Mouse (Mus musculus) lung, postnatal 0 days (tissue): ENCODE measurements around the gene Pdss2. TPM values are rescaled to one million over a fixed set of nuclear protein-coding genes. Genes with fewer than 3 reads are reported as not detected.

Experiments used
- ATAC-seq: fragments of 200-750 bp; cut with Nextera tagmentation; 2 replicates; pipeline ENCODE4 v1.8.0; 2017; ENCODE audit warnings: moderate library complexity
- DNase-seq: peaks from one replicate; pipeline ENCODE4 v3.0.0-alpha.2; 2016; ENCODE audit warnings: low spot score
- H3K27ac ChIP-seq: fragments of 300-500 bp; sonication (generic); 2 replicates; pipeline ENCODE4 v1.5.1; 2014; ENCODE audit warnings: antibody characterized with exemption, mild to moderate bottlenecking, low read length, mixed read lengths
- H3K27me3 ChIP-seq: fragments of 300-500 bp; sonication (generic); replicated peaks from 2 replicates; pipeline ENCODE4 v1.6.1; 2014; ENCODE audit warnings: low read length, mixed read lengths; ENCODE audit not compliant: insufficient read depth
- H3K36me3 ChIP-seq: fragments of 300-500 bp; sonication (generic); 2 replicates; pipeline ENCODE4 v1.6.1; 2014; ENCODE audit warnings: low read length, mixed read lengths; ENCODE audit not compliant: insufficient read depth
- H3K4me1 ChIP-seq: fragments of 300-500 bp; sonication (generic); 2 replicates; pipeline ENCODE4 v1.6.1; 2014; ENCODE audit warnings: antibody characterized with exemption, low read depth, low read length, mixed read lengths; ENCODE audit not compliant: insufficient read depth
- H3K4me2 ChIP-seq: fragments of 300-500 bp; sonication (generic); replicated peaks from 2 replicates; pipeline ENCODE4 v1.6.1; 2014; ENCODE audit warnings: low read depth, mild to moderate bottlenecking, low read length, moderate library complexity, mixed read lengths
- H3K4me3 ChIP-seq: fragments of 300-500 bp; sonication (generic); 2 replicates; pipeline ENCODE4 v1.5.1; 2014; ENCODE audit warnings: low read depth, low read length
- H3K9ac ChIP-seq: fragments of 300-500 bp; sonication (generic); replicated peaks from 2 replicates; pipeline ENCODE4 v1.6.1; 2014; ENCODE audit warnings: low read depth, mild to moderate bottlenecking
- H3K9me3 ChIP-seq: fragments of 300-500 bp; sonication (generic); 2 replicates; pipeline ENCODE4 v1.6.1; 2016; ENCODE audit warnings: low read length, mixed read lengths
- CTCF ChIP-seq: IDR thresholded peaks from 2 replicates; pipeline ENCODE4 v1.5.1; 2016; ENCODE audit warnings: antibody characterized with exemption, mild to moderate bottlenecking
- EP300 ChIP-seq: IDR thresholded peaks from 2 replicates; pipeline ENCODE4 v1.6.1; 2016; ENCODE audit warnings: antibody characterized with exemption, mild to moderate bottlenecking, control low read depth
- WGBS: fragments of 180-500 bp; shearing (Covaris S2); extraction: QIAGEN DNeasy Blood & Tissue Kit; methylation state at CpG from one replicate; pipeline ENCODE4 v1.1.7; 2014; 5-methylcytosine and 5-hydroxymethylcytosine counted together
- polyA plus RNA-seq: library from polyadenylated mRNA; unstranded; fragments of >200 nt; fragmentation: Nextera tagmentation; extraction: Ambion mirVana; gene quantifications from 2 replicates; pipeline ENCODE4 v1.2.1, GENCODE M21; 2015

The Pdss2 gene
- polyA plus RNA-seq, 1 experiment from 2014 or later, result 4.5 TPM

DNA sequence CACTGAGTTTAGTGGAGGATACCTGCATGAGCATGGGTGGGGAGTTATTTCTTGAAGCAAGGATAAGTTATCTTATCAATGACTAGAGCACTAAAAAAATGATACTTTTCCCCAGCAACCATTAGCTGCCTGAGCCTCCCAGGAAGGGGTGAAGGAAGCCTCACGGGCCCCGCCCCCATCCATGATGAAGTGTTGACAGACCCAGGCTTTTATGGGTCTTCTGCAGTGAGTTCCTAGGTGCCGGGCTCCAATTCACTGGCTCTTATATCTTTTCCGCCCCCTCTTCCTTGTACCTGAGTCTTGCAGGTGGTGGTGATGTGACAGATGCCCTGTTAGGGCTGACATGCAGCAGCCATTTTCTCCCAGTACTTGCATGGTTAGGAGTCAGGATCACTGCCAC, 114.6 kb downstream of the Pdss2 start:
- ATAC-seq (no peak), DNase-seq (no peak)
- Histone ChIP-seq H3K27me3 (no peaks in the 10 kb centered on the region), H3K9me3 (no peaks in the 10 kb centered on the region), H3K36me3 (no peaks in the 10 kb centered on the region), H3K4me1 (no peaks in the 10 kb centered on the region), H3K27ac (no peak overlapping the region), H3K4me3 (no peak overlapping the region), H3K4me2 (no peak overlapping the region), H3K9ac (no peak overlapping the region)
- 36% methylated on average over 4 of the region's 4 CpGs for WGBS
- TF ChIP-seq EP300, result no peak
- TF ChIP-seq CTCF, result no peak

GRCm38 (mm10) chr10:43337110-43337509, 115.8 kb downstream of the Pdss2 start:
- Histone ChIP-seq H3K27ac (no peak overlapping the region), H3K9ac (no peak overlapping the region), H3K36me3 (no peaks in the 10 kb centered on the region), H3K4me3 (no peak overlapping the region), H3K9me3 (no peaks in the 10 kb centered on the region), H3K27me3 (no peaks in the 10 kb centered on the region), H3K4me1 (no peaks in the 10 kb centered on the region), H3K4me2 (no peak overlapping the region)
- ATAC-seq, result no peak
- TF ChIP-seq CTCF (no peak), EP300 (no peak)
- DNase-seq, result no peak
- WGBS, result 95% methylated on average over 2 of the region's 2 CpGs

DNA sequence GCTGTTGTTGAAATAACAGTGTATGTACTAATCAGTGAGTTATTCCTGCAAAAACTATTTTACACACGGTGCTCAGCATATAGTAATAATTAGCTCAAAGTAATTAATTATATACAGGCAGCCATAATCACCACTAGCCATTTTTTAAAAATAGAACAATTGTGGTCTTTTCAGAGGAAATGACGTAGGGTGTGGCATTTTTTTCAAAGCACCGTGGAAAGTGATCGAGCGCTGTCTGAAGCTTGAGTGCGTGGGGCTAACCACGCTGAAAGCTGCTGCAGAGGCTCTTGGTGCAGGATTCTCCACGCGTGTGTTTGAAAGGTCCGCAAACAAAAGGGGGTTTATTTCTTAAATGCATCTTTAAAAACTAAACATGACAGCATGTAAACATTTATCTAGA, 118.5 kb downstream of the Pdss2 start:
- H3K27ac ChIP-seq, result no peak overlapping the region
- H3K4me3 ChIP-seq, result no peak overlapping the region
- H3K4me1 ChIP-seq, result no peaks in the 10 kb centered on the region
- ATAC-seq, result no peak
- TF ChIP-seq EP300, result no peak
- TF ChIP-seq CTCF, result no peak
- no peak overlapping the region for H3K4me2 ChIP-seq
- no peaks in the 10 kb centered on the region for H3K9me3 ChIP-seq
- H3K36me3 ChIP-seq, result no peaks in the 10 kb centered on the region
- no peaks in the 10 kb centered on the region for H3K27me3 ChIP-seq
- DNase-seq, result no peak
- H3K9ac ChIP-seq, result no peak overlapping the region
- 56% methylated on average over 10 of the region's 10 CpGs for WGBS

DNA sequence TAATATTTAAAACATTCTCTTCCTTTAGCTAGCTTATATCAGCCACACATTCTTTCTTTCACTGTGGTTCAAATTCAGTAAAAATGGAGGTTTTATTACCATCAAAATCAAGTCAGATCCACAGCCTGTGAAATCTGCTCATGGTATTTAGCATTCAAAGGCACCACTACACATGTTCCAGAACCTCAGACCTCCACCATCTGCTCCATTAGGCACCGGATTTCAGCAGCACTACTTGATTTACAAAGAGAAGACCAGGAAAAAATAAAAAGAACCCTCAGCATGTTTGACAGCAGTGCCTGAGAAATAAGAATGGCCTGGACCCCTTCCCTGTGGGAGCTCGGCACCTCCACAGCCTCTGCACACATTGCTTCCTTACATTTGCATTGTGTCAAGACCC, 128.4 kb downstream of the Pdss2 start:
- DNase-seq (no peak), ATAC-seq (no peak)
- Histone ChIP-seq H3K9me3 (no peaks in the 10 kb centered on the region), H3K4me2 (no peak overlapping the region), H3K27ac (no peak overlapping the region), H3K9ac (no peak overlapping the region), H3K27me3 (no peaks in the 10 kb centered on the region), H3K4me3 (no peak overlapping the region), H3K36me3 (no peaks in the 10 kb centered on the region), H3K4me1 (no peaks in the 10 kb centered on the region)
- TF ChIP-seq CTCF (no peak), EP300 (no peak)
- WGBS, result 69% methylated on average over 2 of the region's 2 CpGs

DNA sequence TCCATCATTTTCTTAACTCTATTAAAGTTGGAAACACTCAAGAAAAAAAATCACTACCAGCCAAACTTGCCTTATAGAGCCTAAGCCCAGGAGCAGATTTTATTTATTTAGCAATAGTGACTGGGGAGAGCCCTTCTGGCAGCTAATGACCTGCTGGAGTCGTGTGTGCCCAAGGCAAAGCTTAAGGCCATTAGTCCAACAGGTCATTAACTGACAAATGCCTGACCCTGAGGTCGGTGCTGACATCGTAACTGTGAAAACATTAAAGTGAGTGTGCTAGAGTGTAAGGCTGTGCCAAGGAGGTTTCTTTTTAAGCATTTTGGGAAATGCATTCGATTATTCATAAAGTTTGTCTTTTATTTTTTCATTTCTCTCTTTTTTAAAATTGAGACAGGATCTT, 136.6 kb downstream of the Pdss2 start:
- ATAC-seq (no peak), DNase-seq (no peak)
- Histone ChIP-seq H3K9me3 (no peaks in the 10 kb centered on the region), H3K9ac (no peak overlapping the region), H3K4me1 (no peaks in the 10 kb centered on the region), H3K27me3 (no peaks in the 10 kb centered on the region), H3K4me2 (no peak overlapping the region), H3K4me3 (no peak overlapping the region), H3K27ac (no peak overlapping the region), H3K36me3 (no peaks in the 10 kb centered on the region)
- WGBS, result 43% methylated on average over 4 of the region's 4 CpGs
- TF ChIP-seq EP300, result no peak
- no peak for TF ChIP-seq CTCF

DNA sequence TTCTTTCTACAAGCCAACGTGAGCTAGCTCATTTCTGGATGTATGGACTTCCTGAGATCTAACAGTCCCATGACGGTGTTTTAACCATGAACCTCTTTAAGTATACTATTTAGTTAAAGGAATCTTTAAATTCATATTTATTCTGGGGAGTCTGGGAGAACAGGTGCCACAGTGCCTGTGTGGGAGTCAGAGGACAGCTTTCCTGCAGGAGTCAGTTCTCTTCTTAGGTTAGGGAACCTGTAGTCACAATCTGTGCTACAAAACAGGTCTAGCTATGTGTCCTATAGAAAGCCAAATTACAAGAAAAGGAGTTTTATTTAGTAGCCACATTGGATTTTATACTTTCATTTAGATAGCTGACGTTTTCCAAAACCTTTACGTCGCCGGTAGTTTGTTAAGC, 141.7 kb downstream of the Pdss2 start:
- H3K4me1 ChIP-seq, result no peaks in the 10 kb centered on the region
- H3K27me3 ChIP-seq, result no peaks in the 10 kb centered on the region
- no peak for DNase-seq
- WGBS, result 93% methylated on average over 6 of the region's 6 CpGs
- no peak overlapping the region for H3K4me2 ChIP-seq
- no peak for TF ChIP-seq CTCF
- no peak for ATAC-seq
- no peak overlapping the region for H3K27ac ChIP-seq
- H3K9ac ChIP-seq, result no peak overlapping the region
- H3K4me3 ChIP-seq, result no peak overlapping the region
- H3K9me3 ChIP-seq, result no peaks in the 10 kb centered on the region
- no peaks in the 10 kb centered on the region for H3K36me3 ChIP-seq

GRCm38 (mm10) chr10:43363431-43363851, 142.2 kb downstream of the Pdss2 start:
- no peak overlapping the region for H3K9ac ChIP-seq
- H3K4me2 ChIP-seq, result no peak overlapping the region
- WGBS, result 83% methylated on average over 5 of the region's 5 CpGs
- H3K27me3 ChIP-seq, result no peaks in the 10 kb centered on the region
- H3K9me3 ChIP-seq, result no peaks in the 10 kb centered on the region
- no peak overlapping the region for H3K27ac ChIP-seq
- ATAC-seq (no peak), DNase-seq (no peak)
- H3K36me3 ChIP-seq, result no peaks in the 10 kb centered on the region
- H3K4me1 ChIP-seq, result no peaks in the 10 kb centered on the region
- no peak for TF ChIP-seq CTCF
- no peak for TF ChIP-seq EP300
- H3K4me3 ChIP-seq, result no peak overlapping the region
